Mouse (Mus musculus): ENCODE data around the gene Dmrtb1. TPM values are rescaled to one million over a fixed set of nuclear protein-coding genes. Genes with fewer than 3 reads are reported as not detected.

Gene Dmrtb1
- polyA plus RNA-seq, 1 experiment from 2014 or later = 10.9 TPM

GRCm38 (mm10) chr4:107688213-107688612, 4.2 kb upstream of the Dmrtb1 start:
- no peak overlapping the region for H3K27ac ChIP-seq (ENCODE audit: low read depth, low read length)
- H3K9me3 ChIP-seq (ENCODE audit: control insufficient read depth, low read length) = no peaks in the 10 kb centered on the region
- H3K36me3 ChIP-seq (ENCODE audit: control insufficient read depth, insufficient read depth, low read length) = no peaks in the 10 kb centered on the region
- WGBS = 9% methylated on average over 11 of the region's 11 CpGs
- no peaks in the 10 kb centered on the region for H3K4me1 ChIP-seq (ENCODE audit: control insufficient read depth, insufficient read depth, low read depth, low read length)
- H3K4me3 ChIP-seq (ENCODE audit: low read length) = no peak overlapping the region
- peak overlapping the region; percentile 13; the same call in 1 of the 2 replicates for H3K9ac ChIP-seq (ENCODE audit: low read depth, low read length)
- no peak overlapping the region for H3K4me2 ChIP-seq (ENCODE audit: low read length)
- H3K27me3 ChIP-seq (replicated peaks; ENCODE audit: control insufficient read depth, insufficient read depth, low read length) = no peaks in the 10 kb centered on the region
- no peak for ATAC-seq

- H3K4me2 ChIP-seq (ENCODE audit: low read length) = no peak overlapping the region
- no peak overlapping the region for H3K4me3 ChIP-seq (ENCODE audit: low read length)
- no peaks in the 10 kb centered on the region for H3K9me3 ChIP-seq (ENCODE audit: control insufficient read depth, low read length)
- H3K27me3 ChIP-seq (replicated peaks; ENCODE audit: control insufficient read depth, insufficient read depth, low read length) = no peaks in the 10 kb centered on the region
- H3K27ac ChIP-seq (ENCODE audit: low read depth, low read length) = no peak overlapping the region
- no peak for ATAC-seq
- 39% methylated on average over 12 of the region's 12 CpGs for whole genome bisulfite sequencing
- no peaks in the 10 kb centered on the region for H3K4me1 ChIP-seq (ENCODE audit: control insufficient read depth, insufficient read depth, low read depth, low read length)
- H3K36me3 ChIP-seq (ENCODE audit: control insufficient read depth, insufficient read depth, low read length) = no peaks in the 10 kb centered on the region
- no peak overlapping the region for H3K9ac ChIP-seq (ENCODE audit: low read depth, low read length)
These were observed 3.1 kb upstream of the Dmrtb1 start for GRCm38 (mm10) chr4:107687127-107687526.

- no peak for ATAC-seq
- H3K36me3 ChIP-seq (ENCODE audit: control insufficient read depth, insufficient read depth, low read length) = no peaks in the 10 kb centered on the region
- no peak overlapping the region for H3K9ac ChIP-seq (ENCODE audit: low read depth, low read length)
- peaks cover 19% of the 10 kb centered on the region for H3K4me1 ChIP-seq (ENCODE audit: control insufficient read depth, insufficient read depth, low read depth, low read length)
- H3K27ac ChIP-seq (ENCODE audit: low read depth, low read length) = no peak overlapping the region
- no peaks in the 10 kb centered on the region for H3K9me3 ChIP-seq (ENCODE audit: control insufficient read depth, low read length)
- no peak overlapping the region for H3K4me3 ChIP-seq (ENCODE audit: low read length)
- no peaks in the 10 kb centered on the region for H3K27me3 ChIP-seq (replicated peaks; ENCODE audit: control insufficient read depth, insufficient read depth, low read length)
- WGBS = 91% methylated on average over 37 of the region's 37 CpGs
- H3K4me2 ChIP-seq (ENCODE audit: low read length) = no peak overlapping the region
These were observed 849 bp downstream of the Dmrtb1 start for GRCm38 (mm10) chr4:107683006-107683756.

- Histone ChIP-seq H3K27me3 (replicated peaks; ENCODE audit: control insufficient read depth, insufficient read depth, low read length) (no peaks in the 10 kb centered on the region), H3K4me2 (ENCODE audit: low read length) (no peak overlapping the region; the same call in 1 of the 2 replicates), H3K9ac (ENCODE audit: low read depth, low read length) (no peak overlapping the region), H3K4me3 (ENCODE audit: low read length) (no peak overlapping the region), H3K27ac (ENCODE audit: low read depth, low read length) (no peak overlapping the region), H3K36me3 (ENCODE audit: control insufficient read depth, insufficient read depth, low read length) (no peaks in the 10 kb centered on the region), H3K9me3 (ENCODE audit: control insufficient read depth, low read length) (no peaks in the 10 kb centered on the region), H3K4me1 (ENCODE audit: control insufficient read depth, insufficient read depth, low read depth, low read length) (peaks cover 19% of the 10 kb centered on the region)
- 26% methylated on average over 9 of the region's 9 CpGs for WGBS
- peak; percentile 40; the same call in 1 of the 2 replicates for ATAC-seq
These were observed 2.8 kb downstream of the Dmrtb1 start for GRCm38 (mm10) chr4:107681099-107681849.

GRCm38 (mm10) chr4:107680311-107681098, 3.5 kb downstream of the Dmrtb1 start:
- peak overlapping the region; percentile 11; the same call in 1 of the 2 replicates for H3K4me3 ChIP-seq (ENCODE audit: low read length)
- ATAC-seq = peak; percentile 75
- no peaks in the 10 kb centered on the region for H3K36me3 ChIP-seq (ENCODE audit: control insufficient read depth, insufficient read depth, low read length)
- no peaks in the 10 kb centered on the region for H3K9me3 ChIP-seq (ENCODE audit: control insufficient read depth, low read length)
- H3K27ac ChIP-seq (ENCODE audit: low read depth, low read length) = peak overlapping the region; percentile 54; the same call in 1 of the 2 replicates
- WGBS = 22% methylated on average over 15 of the region's 15 CpGs
- no peaks in the 10 kb centered on the region for H3K27me3 ChIP-seq (replicated peaks; ENCODE audit: control insufficient read depth, insufficient read depth, low read length)
- peak overlapping the region; percentile 24; the same call in 1 of the 2 replicates for H3K4me2 ChIP-seq (ENCODE audit: low read length)
- peaks cover 19% of the 10 kb centered on the region for H3K4me1 ChIP-seq (ENCODE audit: control insufficient read depth, insufficient read depth, low read depth, low read length)
- 0 out of 2 replicates have a peak overlapping the region, but pooled peaks have one; percentile 29 for H3K9ac ChIP-seq (ENCODE audit: low read depth, low read length)

- Histone ChIP-seq H3K36me3 (ENCODE audit: control insufficient read depth, insufficient read depth, low read length) (no peaks in the 10 kb centered on the region), H3K9ac (ENCODE audit: low read depth, low read length) (no peak overlapping the region), H3K4me2 (ENCODE audit: low read length) (no peak overlapping the region), H3K27me3 (replicated peaks; ENCODE audit: control insufficient read depth, insufficient read depth, low read length) (no peaks in the 10 kb centered on the region), H3K27ac (ENCODE audit: low read depth, low read length) (no peak overlapping the region), H3K9me3 (ENCODE audit: control insufficient read depth, low read length) (no peaks in the 10 kb centered on the region), H3K4me1 (ENCODE audit: control insufficient read depth, insufficient read depth, low read depth, low read length) (peaks cover 16% of the 10 kb centered on the region), H3K4me3 (ENCODE audit: low read length) (no peak overlapping the region)
- ATAC-seq = no peak
- 58% methylated on average over 10 of the region's 10 CpGs for WGBS
These were observed 8.4 kb downstream of the Dmrtb1 start for GRCm38 (mm10) chr4:107675645-107676044.

GRCm38 (mm10) chr4:107674322-107674644, 9.7 kb downstream of the Dmrtb1 start:
- Histone ChIP-seq H3K36me3 (ENCODE audit: control insufficient read depth, insufficient read depth, low read length) (no peaks in the 10 kb centered on the region), H3K27me3 (replicated peaks; ENCODE audit: control insufficient read depth, insufficient read depth, low read length) (no peaks in the 10 kb centered on the region), H3K4me1 (ENCODE audit: control insufficient read depth, insufficient read depth, low read depth, low read length) (peaks cover 6% of the 10 kb centered on the region), H3K9ac (ENCODE audit: low read depth, low read length) (no peak overlapping the region), H3K4me2 (ENCODE audit: low read length) (peak overlapping the region; percentile 48), H3K4me3 (ENCODE audit: low read length) (no peak overlapping the region), H3K9me3 (ENCODE audit: control insufficient read depth, low read length) (no peaks in the 10 kb centered on the region), H3K27ac (ENCODE audit: low read depth, low read length) (peak overlapping the region; percentile 55; the same call in 1 of the 2 replicates)
- 26% methylated on average over 5 of the region's 5 CpGs for WGBS
- ATAC-seq = no peak

GRCm38 (mm10) chr4:107673638-107674321, 10.2 kb downstream of the Dmrtb1 start:
- peak overlapping the region; percentile 48 for H3K4me2 ChIP-seq (ENCODE audit: low read length)
- 5% methylated on average over 23 of the region's 23 CpGs for WGBS
- no peaks in the 10 kb centered on the region for H3K27me3 ChIP-seq (replicated peaks; ENCODE audit: control insufficient read depth, insufficient read depth, low read length)
- peak overlapping the region; percentile 15; the same call in 1 of the 2 replicates for H3K4me3 ChIP-seq (ENCODE audit: low read length)
- no peaks in the 10 kb centered on the region for H3K36me3 ChIP-seq (ENCODE audit: control insufficient read depth, insufficient read depth, low read length)
- H3K9ac ChIP-seq (ENCODE audit: low read depth, low read length) = peak overlapping the region; percentile 50; the same call in 1 of the 2 replicates
- peaks cover 6% of the 10 kb centered on the region for H3K4me1 ChIP-seq (ENCODE audit: control insufficient read depth, insufficient read depth, low read depth, low read length)
- ATAC-seq = peak; percentile 95
- H3K27ac ChIP-seq (ENCODE audit: low read depth, low read length) = peak overlapping the region; percentile 82
- H3K9me3 ChIP-seq (ENCODE audit: control insufficient read depth, low read length) = no peaks in the 10 kb centered on the region
